Mouse (Mus musculus): ENCODE measurements around the gene Nrf1. TPM values are rescaled to one million over a fixed set of nuclear protein-coding genes. Genes with fewer than 3 reads are reported as not detected.

Gene Nrf1
- polyA plus RNA-seq, 1 experiment, result 2.9 TPM

DNA sequence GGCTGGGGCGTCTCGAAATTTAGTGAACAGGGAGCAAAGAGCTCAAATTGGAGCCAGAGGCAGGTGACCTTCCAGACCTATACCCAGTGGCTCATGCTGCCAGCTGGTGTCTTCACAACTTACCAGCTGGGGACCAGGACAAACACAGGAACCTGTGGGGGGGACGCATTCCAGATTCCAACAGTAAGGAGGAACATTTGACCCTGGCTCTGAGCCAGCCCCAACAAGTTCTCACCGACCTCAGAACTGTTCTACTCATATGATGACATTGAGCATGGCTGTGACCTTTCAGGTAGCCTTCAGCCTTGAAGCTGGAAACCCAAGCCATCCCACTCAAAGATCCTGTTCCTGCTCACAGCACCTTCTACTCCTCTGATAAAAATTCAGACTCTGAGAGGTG is 135.8 kb downstream of the Nrf1 start:
- Histone ChIP-seq H3K4me1 (ENCODE audit: control insufficient read depth) (no peaks in the 10 kb centered on the region; the same call in 1 of the 2 replicates), H3K4me3 (replicated peaks) (no peak overlapping the region), H3K9me3 (ENCODE audit: control insufficient read depth, low read length) (peaks cover 9% of the 10 kb centered on the region), H3K36me3 (ENCODE audit: control insufficient read depth) (no peaks in the 10 kb centered on the region), H3K27me3 (ENCODE audit: control insufficient read depth) (peaks cover 83% of the 10 kb centered on the region)
- TF ChIP-seq TAL1 (IDR thresholded peaks at IDR 0.05; ENCODE audit: low read length), result no peak
- TF ChIP-seq GATA1 (IDR thresholded peaks at IDR 0.05; ENCODE audit: low read length), result no peak

DNA sequence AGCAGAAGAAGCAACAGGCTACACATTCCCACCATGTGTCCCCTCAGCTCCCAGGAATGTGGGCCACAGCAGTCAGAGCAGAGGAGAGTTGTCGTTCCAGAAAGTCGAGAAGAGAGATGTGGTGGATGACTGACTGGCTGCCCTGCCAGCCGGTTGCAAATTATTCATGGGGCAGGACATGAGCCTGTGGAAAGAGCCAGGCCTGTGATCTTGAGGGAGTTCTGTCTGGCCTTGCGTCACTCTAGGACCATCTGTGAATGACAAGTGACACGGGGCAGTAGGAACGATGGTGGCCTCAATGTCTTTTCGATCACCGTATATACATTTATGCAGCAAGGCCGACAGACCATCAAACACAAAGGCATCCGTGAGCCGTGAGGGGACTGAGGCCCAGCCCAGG is 147.9 kb downstream of the Nrf1 start:
- Histone ChIP-seq H3K36me3 (ENCODE audit: control insufficient read depth) (no peaks in the 10 kb centered on the region), H3K4me1 (ENCODE audit: control insufficient read depth) (no peaks in the 10 kb centered on the region), H3K27me3 (ENCODE audit: control insufficient read depth) (peaks cover 8% of the 10 kb centered on the region), H3K4me3 (replicated peaks) (no peak overlapping the region), H3K9me3 (ENCODE audit: control insufficient read depth, low read length) (peaks cover 2% of the 10 kb centered on the region; the same call in 1 of the 2 replicates)
- TF ChIP-seq GATA1 (IDR thresholded peaks at IDR 0.05; ENCODE audit: low read length), result no peak
- TF ChIP-seq TAL1 (IDR thresholded peaks at IDR 0.05; ENCODE audit: low read length), result no peak

DNA sequence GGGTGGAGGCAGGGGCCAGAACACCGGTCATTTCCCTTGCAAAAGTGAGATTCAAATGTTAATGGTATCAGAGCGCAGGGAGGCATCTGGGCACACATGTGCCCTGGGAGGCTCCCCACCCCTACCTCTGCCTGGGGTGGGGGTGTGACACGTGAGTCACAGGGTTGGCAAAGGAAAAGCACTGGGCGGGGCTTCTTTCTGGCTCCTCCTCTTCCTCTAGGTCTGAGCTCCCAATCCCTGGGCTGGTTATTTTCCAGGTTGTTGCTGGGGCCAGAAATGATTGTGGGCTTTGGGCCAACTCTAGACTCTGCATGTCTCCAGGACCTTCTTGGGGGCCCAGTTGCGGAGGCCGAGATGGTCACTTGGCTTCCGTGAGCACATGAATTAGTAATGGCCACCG is 148.4 kb downstream of the Nrf1 start:
- Histone ChIP-seq H3K4me1 (ENCODE audit: control insufficient read depth) (no peaks in the 10 kb centered on the region), H3K36me3 (ENCODE audit: control insufficient read depth) (no peaks in the 10 kb centered on the region), H3K4me3 (replicated peaks) (no peak overlapping the region), H3K9me3 (ENCODE audit: control insufficient read depth, low read length) (no peaks in the 10 kb centered on the region), H3K27me3 (ENCODE audit: control insufficient read depth) (peaks cover 5% of the 10 kb centered on the region)
- TF ChIP-seq GATA1 (IDR thresholded peaks at IDR 0.05; ENCODE audit: low read length) (no peak), TAL1 (IDR thresholded peaks at IDR 0.05; ENCODE audit: low read length) (no peak)

Other genes starting within 250 kb of the Nrf1 start
- 0.02 TPM in 2 replicates for gene Strip2, start 131.0 kb upstream of the Nrf1 start, polyA plus RNA-seq (2012)

All from erythroblast, embryonic 14.5 days (primary cell).